Mouse (Mus musculus) lung, adult 2 months (tissue): ENCODE results near the gene Cpeb3. TPM values are rescaled to one million over a fixed set of nuclear protein-coding genes. Genes with fewer than 3 reads are reported as not detected.

Experiments
- DNase-seq: peaks from one replicate; pipeline ENCODE4 v3.0.0; 2022
- H3K4me1 ChIP-seq: fragments of 200-500 bp; 2 replicates; pipeline ENCODE4 v1.6.1; 2011; ENCODE audit warnings: low read length; ENCODE audit not compliant: control insufficient read depth, insufficient read depth
- H3K4me3 ChIP-seq: fragments of 200-500 bp; replicated peaks from 2 replicates; pipeline ENCODE3; 2011; ENCODE audit warnings: low read depth, mild to moderate bottlenecking, control low read depth, low read length; ENCODE audit errors: extremely low read depth
- CTCF ChIP-seq: fragments of 200-500 bp; IDR thresholded peaks from 2 replicates; pipeline ENCODE4 v1.5.1; 2011; ENCODE audit warnings: mild to moderate bottlenecking, low read length, control low read depth; ENCODE audit not compliant: insufficient read depth
- POLR2A ChIP-seq: fragments of 200-500 bp; IDR thresholded peaks from 2 replicates; pipeline ENCODE4 v1.6.1; 2011; ENCODE audit warnings: low read depth, mild to moderate bottlenecking, control low read depth, low read length, borderline replicate concordance; ENCODE audit errors: extremely low read depth
- WGBS: fragments of 180-500 bp; shearing (Covaris S2); methylation state at CpG from one replicate; pipeline ENCODE4 v1.1.7; 2018; 5-methylcytosine and 5-hydroxymethylcytosine counted together
- polyA plus RNA-seq: library from polyadenylated mRNA; depleted of rRNA; stranded (reverse); fragments of >200 nt; gene quantifications from 2 replicates; pipeline ENCODE4 v1.2.3, GENCODE M21; 2012; rRNA removed

Gene Cpeb3
- polyA plus RNA-seq, 1 experiment = 6.8 TPM

GRCm38 (mm10) chr19:37013461-37013860 lies 194.9 kb downstream of the Cpeb3 start:
- WGBS = 92% methylated on average over 6 of the region's 6 CpGs
- no peak for DNase-seq

GRCm38 (mm10) chr19:37009878-37010281 lies 198.5 kb downstream of the Cpeb3 start:
- Histone ChIP-seq H3K4me3 (no peak overlapping the region), H3K4me1 (no peaks in the 10 kb centered on the region)
- DNase-seq = no peak
- TF ChIP-seq POLR2A (no peak), CTCF (no peak)
- WGBS = 89% methylated on average over 3 of the region's 3 CpGs

More at GRCm38 (mm10) chr19:37013461-37013860, 194.9 kb downstream of the Cpeb3 start:
- Histone ChIP-seq H3K4me3 (no peak overlapping the region), H3K4me1 (no peaks in the 10 kb centered on the region)
- TF ChIP-seq POLR2A (no peak), CTCF (no peak)

GRCm38 (mm10) chr19:37004557-37004956 lies 203.8 kb downstream of the Cpeb3 start:
- DNase-seq = no peak
- 77% methylated on average over 5 of the region's 5 CpGs for WGBS
- no peaks in the 10 kb centered on the region for H3K4me1 ChIP-seq
- H3K4me3 ChIP-seq = no peak overlapping the region
- TF ChIP-seq CTCF = no peak
- no peak for TF ChIP-seq POLR2A

Other genes with a start within 250 kb of the Cpeb3 start
- 26.6 and 28.8 TPM in 2 replicates for gene March5, start 1.1 kb downstream of the Cpeb3 start, polyA plus RNA-seq
- gene Ide, start 129.3 kb upstream of the Cpeb3 start, polyA plus RNA-seq = 9.5 and 34.9 TPM in 2 replicates
- 0.31 and 0.80 TPM in 2 replicates for gene Kif11, start 167.8 kb upstream of the Cpeb3 start, polyA plus RNA-seq
- gene Hhex, start 226.2 kb upstream of the Cpeb3 start, polyA plus RNA-seq = 20.0 and 28.6 TPM in 2 replicates